Comparison of ENCODE assay signal across 8 mouse cellular contexts in genomic region chr17:28592998-28593397, GRCm38 (mm10). TPM values are rescaled to one million over a fixed set of nuclear protein-coding genes. Genes with fewer than 3 reads are reported as not detected.
DNase-seq lines count a peak whose midpoint lies in the region; ATAC-seq lines count a peak whose summit lies in the region.

No protein-coding gene starts in this region.

- peak; percentile 80 for DNase-seq in CD4-positive helper T cell, adult 2 months (ENCODE audit: low read depth, low spot score)
- DNase-seq in R1 (ENCODE audit: low read depth, low spot score): peak; percentile 94
- DNase-seq in cerebellum, postnatal 14 days: peak; percentile 84 to 91
- DNase-seq in gastrocnemius, postnatal 4 days (ENCODE audit: low spot score in 2 of 2): peak; percentile 50 to 75
- DNase-seq in layer of hippocampus, adult 18-20 months (ENCODE audit: low spot score in 2 of 2): peak; percentile 60 to 76
- peak; percentile 82 for DNase-seq in lung, postnatal 10 days
- DNase-seq in right cerebral cortex, postnatal 4 days: peak; percentile 89

- ATAC-seq in activated CD4-positive, CD25-positive, alpha-beta regulatory T cell, adult 4 months: no peak

RNA-seq across cellular contexts. Expression of gene Lhfpl5, which starts 17.6 kb away (rescaled TPM):
- not detected for total RNA-seq in gastrocnemius, postnatal 4 days (2021)
- 1 to 10 TPM; 3.8 to 3.9 TPM for total RNA-seq in layer of hippocampus, adult 18-20 months (2021)
- 1 to 10 TPM in 1 of 2 experiments, under 1 TPM in 1; 0.64 to 1.7 TPM for polyA plus RNA-seq in activated CD4-positive, CD25-positive, alpha-beta regulatory T cell, adult 4 months (2017; shearing (Covaris generic))

RNA-seq across cellular contexts. Expression of gene Srpk1, which starts 29.5 kb away (rescaled TPM):
- total RNA-seq in gastrocnemius, postnatal 4 days (2021): 10 to 100 TPM; 38.4 to 41.6 TPM
- 10 to 100 TPM; 71.8 to 76.0 TPM for total RNA-seq in layer of hippocampus, adult 18-20 months (2021)
- polyA plus RNA-seq in activated CD4-positive, CD25-positive, alpha-beta regulatory T cell, adult 4 months (2017; shearing (Covaris generic)): 100 to 1,000 TPM; 204 to 207 TPM

RNA-seq across cellular contexts. Expression of gene Clps, which starts 32.4 kb away (rescaled TPM):
- not detected for total RNA-seq in gastrocnemius, postnatal 4 days (2021)
- not detected for total RNA-seq in layer of hippocampus, adult 18-20 months (2021)
- not detected for polyA plus RNA-seq in activated CD4-positive, CD25-positive, alpha-beta regulatory T cell, adult 4 months (2017; shearing (Covaris generic))

RNA-seq across cellular contexts. Expression of gene Clpsl2, which starts 43.8 kb away (rescaled TPM):
- not detected for total RNA-seq in gastrocnemius, postnatal 4 days (2021)
- total RNA-seq in layer of hippocampus, adult 18-20 months (2021): not detected
- polyA plus RNA-seq in activated CD4-positive, CD25-positive, alpha-beta regulatory T cell, adult 4 months (2017; shearing (Covaris generic)): not detected

Comparison
In these comparisons a context has a peak if more than half of its experiments do, and no peak if none do; other contexts are left out.
1. RNA of gene Lhfpl5, which starts 17.6 kb away (total RNA-seq): 3.8 to 3.9 TPM in layer of hippocampus, adult 18-20 months; not detected in gastrocnemius, postnatal 4 days; every median in the first group is over 4 times any median in the second.
2. Peak in every context shown above with its lines, with median percentiles within 50 percentile points of each other: DNase-seq.